Comparison of ENCODE assay signal across 9 mouse cellular contexts in the genomic region with DNA sequence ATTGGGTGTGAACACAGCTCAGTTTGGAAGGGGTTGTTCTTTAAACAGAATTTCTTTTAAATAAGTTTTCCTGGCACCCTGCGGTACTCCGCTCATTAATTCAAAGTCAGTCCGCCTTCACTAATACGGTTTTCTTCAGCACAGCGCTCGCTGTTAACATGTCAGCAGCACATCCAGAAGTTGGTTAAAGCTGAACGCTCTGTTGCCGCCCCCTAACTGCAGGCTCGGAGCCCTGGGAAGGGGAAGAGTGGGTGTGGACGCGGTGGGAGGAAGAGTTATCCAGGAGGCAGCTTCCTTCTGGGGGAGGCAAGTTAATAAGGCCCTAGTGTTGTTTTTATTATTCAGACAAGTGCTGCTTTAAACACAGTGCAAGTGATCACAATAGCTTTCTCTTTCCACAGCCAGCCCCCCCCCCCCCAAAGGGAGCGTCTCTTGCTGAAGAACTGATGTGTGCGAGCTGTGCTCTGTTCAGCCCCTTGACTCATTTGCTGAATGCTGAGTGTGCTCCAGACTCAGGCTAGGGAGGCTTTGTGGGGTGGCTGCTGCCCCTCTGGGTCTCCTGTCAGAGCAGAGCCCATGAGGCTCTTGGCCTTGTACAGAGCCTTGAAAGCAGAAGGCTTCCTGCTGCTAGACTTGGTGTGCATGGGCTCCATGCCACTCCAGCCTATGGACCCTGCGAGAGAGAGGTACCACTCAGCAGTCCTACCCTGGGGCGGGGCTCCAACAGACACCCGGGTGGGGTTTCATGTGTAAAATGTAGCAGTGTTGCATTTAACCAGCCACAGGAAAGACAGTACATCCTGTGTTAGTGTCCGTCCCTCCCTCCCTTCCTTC. TPM values are rescaled to one million over a fixed set of nuclear protein-coding genes. Genes with fewer than 3 reads are reported as not detected.
A peak's percentile ranks its signal among the peaks of the same experiment; 100 is the strongest.
DNase-seq lines count a peak whose midpoint lies in the region; ATAC-seq and TF ChIP-seq lines count a peak whose summit lies in the region.
"Had no signal": no experiment of that assay in that cellular context is flagged by ENCODE, and none has a peak within 500 bp of the region (broad histone marks: within the 10 kb centered on the region; RNA-seq: fewer than 3 reads in every experiment).

No protein-coding gene starts in this region.

- peak overlapping the region; percentile 90 for H3K27ac ChIP-seq in kidney, embryonic 15.5 days
- peak overlapping the region; percentile 69 for H3K27ac ChIP-seq in cortical plate, adult 2 months (ENCODE audit: insufficient read depth, low read length)
- H3K27ac ChIP-seq in heart, embryonic 15.5 days, result peak overlapping the region; percentile 71
- peak overlapping the region; percentile 35 for H3K27ac ChIP-seq in midbrain, embryonic 13.5 days

- peak; percentile 73 for ATAC-seq in kidney, embryonic 15.5 days (replicated peaks; ENCODE audit: low FRiP score)
- 0 out of 2 replicates have a peak, but pooled peaks have one; percentile 44 for ATAC-seq in heart, embryonic 15.5 days (replicated peaks; ENCODE audit: insufficient number of reproducible peaks, insufficient read depth, low FRiP score, low read depth)
- no peak for ATAC-seq in midbrain, embryonic 13.5 days
- ATAC-seq: Patski had no signal

- peaks cover 15% of the 10 kb centered on the region; the same call in 1 of the 2 replicates for H3K36me3 ChIP-seq in kidney, embryonic 15.5 days
- no peaks in the 10 kb centered on the region; the same call in 1 of the 2 replicates for H3K36me3 ChIP-seq in heart, embryonic 15.5 days
- peaks cover 13% of the 10 kb centered on the region; the same call in 1 of the 2 replicates for H3K36me3 ChIP-seq in midbrain, embryonic 13.5 days

- no peak for DNase-seq in kidney, postnatal 14 days
- DNase-seq in spleen, postnatal 36 days (ENCODE audit: low spot score in 2 of 2), result no peak
- no peak for DNase-seq in adrenal gland, adult 18-20 months (ENCODE audit: low spot score in 2 of 2)
- DNase-seq in B cell, adult 2 months, result no peak

- 22% methylated on average over 17 of the region's 17 CpGs for WGBS in kidney, embryonic 15.5 days
- WGBS in heart, embryonic 15.5 days, result 37% methylated on average over 17 of the region's 17 CpGs
- WGBS in midbrain, embryonic 13.5 days, result 28% methylated on average over 17 of the region's 17 CpGs

- no peak for TF ChIP-seq CTCF in cortical plate, adult 2 months (IDR thresholded peaks at IDR 0.05; ENCODE audit: extremely low read depth, insufficient read depth, low read length)

- no peak for TF ChIP-seq POLR2A in cortical plate, adult 2 months (IDR thresholded peaks at IDR 0.05; ENCODE audit: extremely low read depth, insufficient read depth, low read length)

- no peaks in the 10 kb centered on the region for H3K9me3 ChIP-seq in kidney, embryonic 15.5 days (replicated peaks)
- no peaks in the 10 kb centered on the region for H3K9me3 ChIP-seq in heart, embryonic 15.5 days (replicated peaks)
- no peaks in the 10 kb centered on the region for H3K9me3 ChIP-seq in midbrain, embryonic 13.5 days

- peak overlapping the region; percentile 11; the same call in 1 of the 2 replicates for H3K4me3 ChIP-seq in kidney, embryonic 15.5 days (replicated peaks)
- no peak overlapping the region for H3K4me3 ChIP-seq in cortical plate, adult 2 months (ENCODE audit: insufficient read depth, low read length)
- H3K4me3 ChIP-seq in heart, embryonic 15.5 days, result no peak overlapping the region
- no peak overlapping the region for H3K4me3 ChIP-seq in midbrain, embryonic 13.5 days (replicated peaks)

- H3K4me2 ChIP-seq in kidney, embryonic 15.5 days, result peak overlapping the region; percentile 52
- peak overlapping the region; percentile 5; the same call in 1 of the 2 replicates for H3K4me2 ChIP-seq in heart, embryonic 15.5 days
- peak overlapping the region; percentile 12; the same call in 1 of the 2 replicates for H3K4me2 ChIP-seq in midbrain, embryonic 13.5 days (replicated peaks)

- H3K9ac ChIP-seq in kidney, embryonic 15.5 days, result 0 out of 2 replicates have a peak overlapping the region, but pooled peaks have one; percentile 23
- no peak overlapping the region for H3K9ac ChIP-seq in heart, embryonic 15.5 days
- H3K9ac ChIP-seq in midbrain, embryonic 13.5 days (replicated peaks), result peak overlapping the region; percentile 41; the same call in 1 of the 2 replicates

- H3K4me1 ChIP-seq in kidney, embryonic 15.5 days, result peaks cover 45% of the 10 kb centered on the region
- H3K4me1 ChIP-seq in cortical plate, adult 2 months (ENCODE audit: control insufficient read depth, insufficient read depth, low read length), result peaks cover 21% of the 10 kb centered on the region
- H3K4me1 ChIP-seq in heart, embryonic 15.5 days (replicated peaks), result peaks cover 51% of the 10 kb centered on the region
- H3K4me1 ChIP-seq in midbrain, embryonic 13.5 days (replicated peaks), result peaks cover 21% of the 10 kb centered on the region

- no peaks in the 10 kb centered on the region for H3K27me3 ChIP-seq in kidney, embryonic 15.5 days
- no peaks in the 10 kb centered on the region for H3K27me3 ChIP-seq in heart, embryonic 15.5 days
- H3K27me3 ChIP-seq in midbrain, embryonic 13.5 days, result no peaks in the 10 kb centered on the region
- H3K27me3 ChIP-seq: Patski had no signal

RNA-seq across cellular contexts. Expression of a gene that starts 20.7 kb away (rescaled TPM):
- 66.5 and 69.0 TPM in 2 replicates for polyA plus RNA-seq in kidney, embryonic 15.5 days (2015; fragmentation: Nextera tagmentation; extraction: Ambion mirVana)
- polyA plus RNA-seq in cortical plate, adult 2 months (2012; rRNA removed), result 190 and 191 TPM in 2 replicates
- 42.1 and 48.8 TPM in 2 replicates for polyA plus RNA-seq in heart, embryonic 15.5 days (2015; fragmentation: Nextera tagmentation; extraction: Ambion mirVana)
- polyA plus RNA-seq in midbrain, embryonic 13.5 days (2015; fragmentation: Nextera tagmentation; extraction: Ambion mirVana), result 62.4 and 67.0 TPM in 2 replicates
- total RNA-seq in adrenal gland, adult 18-20 months (2021), result 100 to 1,000 TPM; 106 to 159 TPM

Comparison
In these comparisons a context has a peak if more than half of its experiments do, and no peak if none do; other contexts are left out.
1. H3K27ac ChIP-seq: peak in every context shown above with its lines; median percentile 90 in kidney, embryonic 15.5 days; 71 in heart, embryonic 15.5 days; 69 in cortical plate, adult 2 months; 35 in midbrain, embryonic 13.5 days.